Mouse (Mus musculus) neutrophil, adult 5-6 weeks (primary cell): ENCODE data around the gene Pla2g7. TPM values are rescaled to one million over a fixed set of nuclear protein-coding genes. Genes with fewer than 3 reads are reported as not detected.

Experiments
- ATAC-seq: fragments of 151-379, 151-347 bp; 2 replicates; pipeline ENCODE4 v1.8.0; 2017; ENCODE audit warnings: mild to moderate bottlenecking, moderate TSS enrichment; ENCODE audit not compliant: insufficient number of reproducible peaks, poor library complexity, low FRiP score, severe bottlenecking; ENCODE audit errors: extremely low read depth
- total RNA-seq: library from RNA; stranded (forward); fragments of 200-1000 nt; gene quantifications from 2 replicates; pipeline ENCODE4 v1.2.3, GENCODE M21; 2017

Gene Pla2g7
- total RNA-seq, 1 experiment from 2014 or later = 695 TPM

GRCm38 (mm10) chr17:43630427-43630760 is 62.5 kb downstream of the Pla2g7 start:
- ATAC-seq = no peak

- no peak for ATAC-seq
Observed at GRCm38 (mm10) chr17:43637146-43637545, 69.2 kb downstream of the Pla2g7 start.

- no peak for ATAC-seq
Observed at GRCm38 (mm10) chr17:43640825-43641224, 72.9 kb downstream of the Pla2g7 start.

GRCm38 (mm10) chr17:43643191-43643590 is 75.3 kb downstream of the Pla2g7 start:
- ATAC-seq = no peak

- no peak for ATAC-seq
Observed at GRCm38 (mm10) chr17:43644375-43644774, 76.5 kb downstream of the Pla2g7 start.

- ATAC-seq = no peak
Observed at GRCm38 (mm10) chr17:43645136-43645535, 77.2 kb downstream of the Pla2g7 start.

- no peak for ATAC-seq
Observed at GRCm38 (mm10) chr17:43646925-43647324, 79.0 kb downstream of the Pla2g7 start.

- 0 out of 2 replicates have a peak, but pooled peaks have one; percentile 33 for ATAC-seq
Observed at GRCm38 (mm10) chr17:43649641-43650436, 81.9 kb downstream of the Pla2g7 start.

- no peak for ATAC-seq
Observed at GRCm38 (mm10) chr17:43651314-43652046, 83.6 kb downstream of the Pla2g7 start.

Other genes with a start within 250 kb of the Pla2g7 start
- gene Adgrf5, start 207.6 kb upstream of the Pla2g7 start, total RNA-seq = 0.12 TPM in 1 of 2 replicates, not detected in the other
- 0.12 TPM in 1 of 2 replicates, not detected in the other for gene Mep1a, start 65.3 kb upstream of the Pla2g7 start, total RNA-seq
- gene Ankrd66, start 24.5 kb upstream of the Pla2g7 start, total RNA-seq = 2.5 and 5.5 TPM in 2 replicates
- 0.12 TPM in 1 of 2 replicates, not detected in the other for gene Tdrd6, start 62.2 kb downstream of the Pla2g7 start, total RNA-seq
- 7.9 and 9.6 TPM in 2 replicates for gene Slc25a27, start 99.1 kb downstream of the Pla2g7 start, total RNA-seq
- 4.7 and 8.6 TPM in 2 replicates for gene Cyp39a1, start 99.3 kb downstream of the Pla2g7 start, total RNA-seq
- gene Rcan2, start 233.3 kb downstream of the Pla2g7 start, total RNA-seq = not detected in 2 replicates